Mouse (Mus musculus) splenic B cell, adult 2 months (primary cell): ENCODE results near the gene Ebf4.
A peak's percentile ranks its signal among the peaks of the same experiment; 100 is the strongest.

Source experiments
- DNase-seq: peaks from one replicate; pipeline ENCODE4 v3.0.0-alpha.2; 2011; ENCODE audit warnings: low read depth, low spot score
- H3K27me3 ChIP-seq: 2 replicates; pipeline ENCODE4 v1.6.1; 2012; ENCODE audit warnings: mild to moderate bottlenecking, low read length, moderate library complexity, mixed read lengths; ENCODE audit not compliant: control insufficient read depth, poor library complexity, insufficient read depth, severe bottlenecking
- H3K36me3 ChIP-seq: 2 replicates; pipeline ENCODE4 v1.6.1; 2012; ENCODE audit warnings: mild to moderate bottlenecking, low read length, moderate library complexity, mixed read lengths; ENCODE audit not compliant: control insufficient read depth, poor library complexity, insufficient read depth, severe bottlenecking

The Ebf4 gene

DNA sequence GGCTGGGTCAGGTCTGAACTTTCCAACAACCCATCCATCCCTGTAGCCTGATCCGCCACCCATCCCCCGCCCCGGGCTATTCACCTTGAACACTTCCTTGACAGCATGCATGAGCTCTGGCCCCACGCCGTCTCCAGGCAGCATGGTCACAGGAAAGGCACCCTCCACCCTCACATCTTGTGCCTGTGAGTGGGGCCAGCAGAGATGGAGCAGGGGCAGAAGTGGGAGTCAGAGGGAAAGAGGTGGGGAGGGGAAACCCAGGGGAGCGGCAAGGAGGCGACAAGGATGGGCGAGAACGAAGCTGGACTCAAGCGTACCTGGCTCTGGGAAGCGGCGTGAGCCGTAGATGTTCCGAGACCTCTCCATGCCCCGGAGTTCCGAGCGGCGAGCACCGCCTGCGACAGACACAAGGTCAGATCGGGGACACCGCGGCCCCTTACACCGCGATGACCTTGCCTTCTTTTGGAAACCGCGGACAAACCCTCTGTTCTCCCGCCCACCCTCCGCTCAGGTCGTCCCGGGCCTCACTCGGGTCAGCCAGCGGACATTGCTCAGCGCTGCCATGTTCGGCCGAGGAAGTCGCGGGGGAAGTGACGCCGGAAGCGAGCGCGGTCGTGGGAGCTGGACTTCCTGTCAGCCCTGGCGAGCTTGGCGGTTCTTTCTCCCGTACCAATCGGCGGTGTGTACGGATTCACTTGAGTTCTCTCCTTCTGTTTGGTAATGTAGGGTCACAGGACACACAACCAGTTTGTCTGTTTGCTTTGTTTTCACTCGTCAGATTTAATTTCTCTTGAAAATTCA lies 10.9 kb upstream of the Ebf4 start, which contains the start of gene Idh3b:
Idh3b (minus strand) TSS at position 694 of the 801 bp plus-strand sequence.
- no peaks in the 10 kb centered on the region for H3K27me3 ChIP-seq
- DNase-seq, result peak; percentile 82

DNA sequence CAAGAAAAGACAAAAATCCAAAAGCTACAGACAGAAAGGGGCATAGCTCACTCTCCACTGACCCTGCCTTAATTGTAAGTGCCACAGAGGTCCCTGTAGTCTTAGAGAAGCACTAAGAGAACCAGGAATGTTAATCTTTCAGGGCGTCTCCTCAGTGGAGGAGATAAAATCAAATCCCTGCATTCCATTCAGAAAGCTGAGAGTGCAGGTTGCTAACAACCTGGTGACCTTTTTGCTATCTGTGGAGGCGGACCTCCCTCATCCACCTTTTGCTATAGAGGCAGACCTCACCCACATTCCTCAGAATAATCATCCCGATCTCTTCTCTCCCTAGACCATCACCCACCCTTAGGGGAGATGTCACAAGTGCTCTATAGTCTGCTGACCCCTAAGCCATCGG lies 5.9 kb upstream of the Ebf4 start:
- Histone ChIP-seq H3K36me3 (no peaks in the 10 kb centered on the region), H3K27me3 (no peaks in the 10 kb centered on the region)
- DNase-seq, result no peak

More for the DNA sequence above, 10.9 kb upstream of the Ebf4 start, which contains the start of gene Idh3b:
- peaks cover 6% of the 10 kb centered on the region; the same call in 1 of the 2 replicates for H3K36me3 ChIP-seq

DNA sequence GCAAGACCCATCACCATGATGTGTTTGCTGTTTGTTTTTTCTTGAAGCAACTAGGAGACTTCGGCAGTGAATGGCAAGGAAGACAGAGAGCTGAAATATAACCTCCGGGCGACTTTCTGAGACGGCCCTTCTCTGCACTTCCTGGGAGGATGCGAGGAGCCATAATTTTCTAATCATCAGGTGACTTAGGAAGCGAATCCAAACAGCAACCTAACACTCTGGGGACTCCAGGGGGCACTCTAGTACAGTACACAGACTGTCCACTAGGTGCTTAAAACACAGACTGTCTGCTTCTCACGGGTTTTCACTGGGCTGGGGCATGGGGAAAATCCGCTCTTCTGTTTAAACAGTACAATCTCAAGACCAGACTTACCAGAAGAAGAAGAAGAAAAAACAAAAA lies 3.5 kb upstream of the Ebf4 start:
- 0 out of 2 replicates have a peak, but pooled peaks cover 2% of the 10 kb centered on the region for H3K27me3 ChIP-seq
- peak; percentile 82 for DNase-seq
- no peaks in the 10 kb centered on the region for H3K36me3 ChIP-seq

DNA sequence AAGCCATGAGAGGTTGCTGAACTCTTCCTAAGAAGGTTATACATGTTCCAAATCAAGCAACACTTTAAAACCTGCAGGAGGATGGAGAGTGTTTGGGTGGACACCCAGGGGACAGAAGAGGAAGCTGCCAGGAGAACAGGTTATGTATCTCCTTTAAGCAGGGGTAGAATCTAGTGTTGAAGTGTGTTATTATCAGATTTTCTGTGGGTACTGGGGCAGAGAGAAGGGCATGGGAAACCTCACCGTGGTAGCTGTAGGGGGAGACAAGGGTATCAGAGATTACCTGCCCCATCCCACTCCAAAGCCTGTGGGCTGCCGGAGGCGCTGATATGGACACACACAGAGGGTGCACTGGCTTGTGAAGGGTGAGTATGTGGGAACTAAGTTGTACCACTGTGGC lies 2.0 kb upstream of the Ebf4 start:
- Histone ChIP-seq H3K36me3 (no peaks in the 10 kb centered on the region), H3K27me3 (0 out of 2 replicates have a peak, but pooled peaks cover 2% of the 10 kb centered on the region)
- DNase-seq, result no peak

DNA sequence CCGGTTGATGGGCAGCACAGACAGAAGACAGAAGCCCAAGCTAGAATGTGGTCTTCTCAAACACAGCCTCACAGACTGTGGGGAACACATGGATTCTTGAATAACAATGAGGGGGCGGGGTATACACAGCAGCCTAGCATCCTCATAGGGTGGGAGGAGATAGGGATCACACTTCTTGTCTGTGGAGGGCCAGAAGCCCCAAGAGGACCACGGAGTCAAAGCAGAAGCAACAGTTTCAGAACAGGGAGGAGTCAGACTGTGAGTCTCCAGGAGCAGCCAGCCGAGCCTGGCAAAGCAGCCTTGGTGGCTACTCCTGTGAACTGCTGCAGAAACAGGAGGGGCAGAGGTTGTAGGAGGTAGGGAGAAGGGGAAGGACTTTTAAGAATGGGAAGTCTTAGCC lies 1.5 kb upstream of the Ebf4 start:
- H3K27me3 ChIP-seq, result 0 out of 2 replicates have a peak, but pooled peaks cover 2% of the 10 kb centered on the region
- no peaks in the 10 kb centered on the region for H3K36me3 ChIP-seq
- peak; percentile 31 for DNase-seq

DNA sequence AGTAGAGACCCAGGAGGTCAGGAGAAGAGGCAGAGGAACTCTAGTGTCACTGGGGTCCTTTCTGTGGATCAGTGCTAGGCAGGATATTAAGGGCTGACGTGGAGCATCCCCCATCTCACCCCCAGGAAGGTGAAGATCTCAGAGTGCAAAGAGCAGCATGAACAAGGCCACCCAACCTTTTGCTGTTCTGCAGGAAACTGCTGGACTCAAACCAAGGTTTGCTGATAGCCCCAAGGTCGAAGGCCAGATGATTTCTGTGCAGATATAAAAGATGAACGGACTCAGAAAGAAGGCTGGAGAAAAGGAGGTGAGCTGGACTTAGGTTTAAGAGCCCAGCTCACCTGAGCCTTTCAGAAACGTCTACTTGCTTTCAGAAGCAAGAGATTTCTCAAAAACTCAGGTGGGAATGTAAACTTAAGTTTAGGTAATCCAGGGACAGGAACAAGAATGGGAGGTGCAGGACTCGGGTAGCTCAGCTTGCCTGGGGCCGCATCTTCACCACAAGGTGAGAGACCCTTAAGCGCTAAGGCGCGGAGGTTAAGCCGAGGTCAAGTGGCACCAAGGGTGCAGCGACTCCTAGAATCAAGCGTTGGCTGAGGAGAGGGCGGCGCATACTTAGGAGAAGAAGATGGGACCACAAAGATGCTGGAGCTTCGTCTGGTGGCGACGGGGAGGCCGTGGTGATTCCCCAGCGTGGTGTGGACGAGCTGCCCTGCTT lies 592 bp upstream of the Ebf4 start:
- H3K36me3 ChIP-seq, result no peaks in the 10 kb centered on the region
- 0 out of 2 replicates have a peak, but pooled peaks cover 2% of the 10 kb centered on the region for H3K27me3 ChIP-seq
- DNase-seq, result no peak

DNA sequence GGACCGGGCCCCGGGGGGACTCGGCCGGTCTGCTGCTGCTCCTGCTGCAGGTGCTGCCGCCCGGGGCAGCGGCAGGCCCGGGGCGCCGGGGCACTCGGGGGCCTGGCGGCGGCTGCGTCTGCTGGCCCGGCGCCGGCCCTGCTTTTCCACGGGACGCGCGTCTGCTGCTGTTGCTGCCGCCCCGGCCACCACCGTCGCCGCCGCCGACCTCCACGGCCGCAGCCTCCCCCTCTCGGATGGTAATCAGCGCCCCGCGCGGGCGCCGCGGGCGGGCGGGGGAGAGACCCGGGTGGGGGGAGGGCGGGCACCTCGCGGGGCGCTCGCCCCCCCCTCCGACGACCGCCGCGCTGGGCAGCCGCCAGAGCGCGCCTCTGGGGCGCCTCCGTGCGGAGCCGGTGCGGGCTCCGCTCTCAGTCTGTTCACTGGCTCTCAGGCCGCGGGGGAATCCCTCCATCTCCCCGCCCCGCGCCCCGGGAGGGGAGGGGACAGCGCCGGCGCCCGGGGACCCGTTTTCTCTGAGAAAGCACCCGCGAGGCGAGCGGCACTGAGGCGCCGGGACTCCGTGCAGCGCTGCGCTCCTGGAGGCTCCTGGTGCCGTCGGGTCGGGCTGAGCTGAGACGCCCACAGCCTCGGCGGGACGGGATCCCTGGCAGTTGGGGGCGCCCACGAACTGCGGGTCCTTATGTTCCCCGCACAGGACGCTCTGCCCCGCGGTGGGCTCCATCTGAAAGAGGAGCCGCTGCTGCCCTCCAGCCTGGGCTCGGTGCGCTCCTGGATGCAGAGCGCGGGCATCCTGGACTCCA lies 563 bp downstream of the Ebf4 start:
- Histone ChIP-seq H3K36me3 (no peaks in the 10 kb centered on the region), H3K27me3 (0 out of 2 replicates have a peak, but pooled peaks cover 2% of the 10 kb centered on the region)
- DNase-seq, result peak; percentile 54

DNA sequence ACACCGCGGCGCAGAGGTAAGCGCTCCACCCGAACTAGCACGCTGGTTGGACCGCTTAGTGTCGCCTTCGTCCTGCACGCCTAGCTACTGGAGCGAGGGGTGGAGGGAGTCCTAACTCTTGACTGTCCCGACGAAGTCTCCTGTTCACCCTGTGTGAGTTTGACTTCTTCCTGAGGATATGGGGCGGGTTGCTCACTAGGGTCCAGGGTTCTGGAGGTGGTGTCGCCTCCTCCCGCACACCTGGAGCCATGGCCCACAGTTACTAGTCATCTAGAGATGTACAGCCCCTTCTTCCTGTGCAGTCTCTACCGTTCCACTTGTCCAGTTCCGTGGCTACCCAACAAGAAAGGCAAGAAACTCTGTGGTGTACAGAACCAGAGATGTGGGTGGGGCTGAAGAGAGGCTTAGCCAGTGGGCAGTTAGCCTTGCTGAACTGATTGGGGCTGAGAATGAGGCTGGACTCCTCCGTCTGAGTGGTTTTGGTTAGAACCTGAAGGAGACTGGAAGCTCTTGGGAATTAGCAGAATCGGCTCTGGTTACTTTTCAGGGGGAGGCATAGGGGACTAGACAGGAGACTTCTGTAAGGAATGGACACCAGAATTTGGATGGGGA lies 1.3 kb downstream of the Ebf4 start:
- Histone ChIP-seq H3K27me3 (0 out of 2 replicates have a peak, but pooled peaks cover 2% of the 10 kb centered on the region), H3K36me3 (no peaks in the 10 kb centered on the region)
- no peak for DNase-seq

DNA sequence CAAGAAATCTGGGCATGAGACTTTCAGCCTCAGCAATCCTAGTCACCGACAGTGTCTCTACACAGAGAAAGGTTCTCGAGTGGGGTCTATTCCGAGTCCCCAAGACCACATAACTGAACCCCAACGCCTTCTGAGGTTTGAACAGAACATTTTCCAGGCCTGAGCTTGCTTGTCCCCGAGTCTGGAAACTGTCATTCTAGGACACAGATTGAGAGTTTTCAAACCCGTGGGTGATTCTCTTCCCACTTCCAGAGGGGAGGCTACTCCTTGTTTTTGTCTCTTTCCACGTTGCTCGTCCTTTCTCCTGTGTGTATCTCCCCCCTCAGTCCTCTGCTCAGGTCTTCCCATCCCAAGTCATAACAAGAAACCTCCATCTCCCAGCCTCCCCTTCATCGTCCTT lies 2.6 kb downstream of the Ebf4 start:
- DNase-seq, result no peak
- Histone ChIP-seq H3K27me3 (0 out of 2 replicates have a peak, but pooled peaks cover 2% of the 10 kb centered on the region), H3K36me3 (no peaks in the 10 kb centered on the region)

DNA sequence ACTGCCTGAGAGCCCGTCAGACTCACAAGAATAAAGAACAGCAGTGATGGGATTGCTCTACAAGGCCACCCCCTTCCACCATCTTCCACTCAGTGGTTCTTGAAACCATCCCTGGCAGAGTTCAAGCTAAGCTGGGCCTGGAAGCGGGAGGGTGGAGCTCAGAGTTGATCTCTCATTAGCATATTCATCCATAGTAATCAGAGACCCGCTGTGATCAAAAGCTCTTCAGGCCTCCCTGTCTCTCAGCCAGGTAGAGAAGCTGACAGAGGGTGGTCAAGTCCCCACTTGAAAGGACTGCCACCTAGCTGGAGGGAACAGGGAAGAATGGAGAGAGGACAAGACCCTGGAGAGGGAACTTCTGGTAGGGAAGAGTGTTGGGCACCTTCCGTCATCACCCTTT lies 8.0 kb downstream of the Ebf4 start:
- no peak for DNase-seq
- H3K36me3 ChIP-seq, result no peaks in the 10 kb centered on the region
- no peaks in the 10 kb centered on the region for H3K27me3 ChIP-seq

DNA sequence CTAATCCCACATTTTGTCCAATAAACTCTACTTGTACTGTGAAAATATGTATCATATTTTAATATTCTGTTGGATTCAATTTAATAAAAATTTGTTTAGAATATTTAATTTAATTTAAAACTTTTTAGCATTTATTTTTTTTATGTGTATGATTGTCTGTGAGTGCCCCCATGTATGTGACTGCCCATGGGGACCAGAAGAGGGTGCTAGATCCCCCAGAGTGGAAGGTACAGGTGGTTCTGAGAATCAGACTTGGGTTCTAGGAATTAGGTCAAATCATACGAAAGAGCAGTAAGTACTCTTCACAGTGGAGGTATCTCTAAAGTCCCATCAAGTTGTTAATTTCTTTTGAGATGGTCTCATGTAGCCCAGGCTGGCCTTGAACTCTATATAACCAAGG lies 32.1 kb downstream of the Ebf4 start:
- Histone ChIP-seq H3K36me3 (no peaks in the 10 kb centered on the region), H3K27me3 (no peaks in the 10 kb centered on the region)
- no peak for DNase-seq

DNA sequence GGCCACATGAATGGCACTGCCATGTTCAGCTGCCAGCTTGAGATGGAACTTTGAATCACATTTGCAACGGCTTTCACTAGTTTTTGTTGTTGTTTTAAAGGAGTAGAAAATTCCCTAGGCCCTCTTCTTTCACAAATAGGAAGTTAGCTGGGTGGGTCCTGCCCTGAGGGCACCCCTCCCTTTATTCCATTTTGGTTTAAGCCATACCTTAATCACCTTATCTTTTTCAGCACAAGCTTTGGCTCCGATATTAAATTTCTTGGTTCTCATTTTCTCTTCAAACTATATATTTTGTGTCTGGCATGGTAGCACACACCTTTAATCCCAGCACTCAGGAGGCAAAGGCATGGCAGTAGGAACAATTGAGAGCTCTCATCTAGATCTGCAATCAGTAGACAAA lies 34.5 kb downstream of the Ebf4 start:
- no peaks in the 10 kb centered on the region for H3K27me3 ChIP-seq
- H3K36me3 ChIP-seq, result no peaks in the 10 kb centered on the region
- DNase-seq, result no peak

DNA sequence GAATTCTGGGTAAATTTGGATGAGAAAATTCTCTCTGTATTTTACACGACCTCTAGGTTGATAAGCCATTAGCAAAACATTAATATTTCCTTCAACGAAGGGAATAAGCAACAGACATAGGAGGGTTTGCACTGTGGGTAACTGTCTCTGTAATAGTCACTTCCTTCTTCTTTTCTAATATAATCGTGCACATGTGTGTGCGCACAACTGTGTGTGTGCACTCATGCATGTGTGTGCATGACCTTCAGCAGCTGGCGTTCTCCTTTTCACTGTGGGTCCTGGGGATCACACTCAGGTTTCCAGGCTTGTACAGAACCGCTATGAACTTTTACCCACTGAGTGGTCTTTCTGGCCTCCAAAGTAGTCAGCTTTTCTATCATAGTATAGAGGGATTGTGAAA lies 40.1 kb downstream of the Ebf4 start:
- Histone ChIP-seq H3K27me3 (no peaks in the 10 kb centered on the region), H3K36me3 (no peaks in the 10 kb centered on the region)
- peak; percentile 3 for DNase-seq

DNA sequence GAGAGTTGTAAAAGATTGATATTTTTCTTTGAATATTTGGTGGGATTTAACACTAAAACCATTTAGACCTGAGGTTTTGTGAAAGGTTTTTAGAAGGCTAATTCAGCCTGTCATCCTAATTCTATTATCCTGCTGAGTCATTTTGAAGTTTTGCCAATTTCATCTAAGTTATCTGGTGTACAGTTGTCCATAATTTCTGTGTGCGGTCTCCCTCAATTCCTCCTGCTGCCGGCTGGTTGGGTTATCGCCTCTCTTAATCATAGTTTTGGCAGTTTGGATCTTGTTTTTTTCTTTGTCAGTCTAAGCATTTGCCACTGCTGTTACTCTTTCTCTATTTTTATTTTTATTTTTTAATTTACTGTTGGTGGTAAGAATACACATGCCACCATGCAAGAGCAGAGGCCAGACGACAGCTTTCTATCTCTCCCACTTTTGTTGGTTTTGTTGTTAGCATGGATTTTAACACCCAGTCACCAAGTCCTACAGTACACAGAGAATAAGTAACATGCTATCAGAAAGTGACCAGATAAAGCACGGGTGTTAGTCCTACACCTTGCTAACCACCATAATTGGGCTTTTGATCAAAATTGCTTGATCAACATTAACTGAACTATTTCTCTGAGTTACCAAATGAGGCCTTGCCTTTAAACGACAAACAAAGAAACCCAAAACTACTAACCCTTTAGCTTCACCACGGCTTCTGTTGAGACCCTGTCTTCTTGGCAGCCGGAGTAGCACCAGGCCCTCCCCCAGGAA lies 45.7 kb downstream of the Ebf4 start:
- H3K36me3 ChIP-seq, result no peaks in the 10 kb centered on the region
- DNase-seq, result no peak
- no peaks in the 10 kb centered on the region for H3K27me3 ChIP-seq
